Mouse (Mus musculus) kidney, postnatal 0 days (tissue): ENCODE measurements around the gene Mtmr14. TPM values are rescaled to one million over a fixed set of nuclear protein-coding genes. Genes with fewer than 3 reads are reported as not detected.

Experiments used
- ATAC-seq: fragments of 200-750 bp; cut with Nextera tagmentation; replicated peaks from 2 replicates; pipeline ENCODE4 v1.8.0; 2017; ENCODE audit warnings: low read depth, moderate number of reproducible peaks, moderate TSS enrichment, moderate library complexity; ENCODE audit not compliant: low FRiP score
- DNase-seq: peaks from one replicate; pipeline ENCODE4 v3.0.0-alpha.2; 2016; ENCODE audit warnings: low spot score
- H3K27ac ChIP-seq: fragments of 300-500 bp; sonication (generic); 2 replicates; pipeline ENCODE4 v1.5.1; 2014; ENCODE audit warnings: mild to moderate bottlenecking
- H3K27me3 ChIP-seq: fragments of 300-500 bp; sonication (generic); 2 replicates; pipeline ENCODE4 v1.6.1; 2014; ENCODE audit warnings: low read length, mixed read lengths; ENCODE audit not compliant: insufficient read depth
- H3K36me3 ChIP-seq: fragments of 300-500 bp; sonication (generic); 2 replicates; pipeline ENCODE4 v1.6.1; 2014; ENCODE audit warnings: low read length, mixed read lengths; ENCODE audit not compliant: insufficient read depth
- H3K4me1 ChIP-seq: fragments of 300-500 bp; sonication (generic); replicated peaks from 2 replicates; pipeline ENCODE4 v1.6.1; 2014; ENCODE audit warnings: antibody characterized with exemption, low read length, mixed read lengths; ENCODE audit not compliant: insufficient read depth
- H3K4me2 ChIP-seq: fragments of 300-500 bp; sonication (generic); 2 replicates; pipeline ENCODE4 v1.6.1; 2014; ENCODE audit warnings: mild to moderate bottlenecking, low read length, moderate library complexity, mixed read lengths
- H3K4me3 ChIP-seq: fragments of 300-500 bp; sonication (generic); replicated peaks from 2 replicates; pipeline ENCODE4 v1.5.1; 2014; ENCODE audit warnings: low read depth, low read length
- H3K9ac ChIP-seq: fragments of 300-500 bp; sonication (generic); 2 replicates; pipeline ENCODE4 v1.6.1; 2014; ENCODE audit warnings: low read depth, low read length
- H3K9me3 ChIP-seq: fragments of 300-500 bp; sonication (generic); replicated peaks from 2 replicates; pipeline ENCODE4 v1.6.1; 2016; ENCODE audit warnings: low read length, inconsistent platforms, mixed read lengths
- CTCF ChIP-seq: IDR thresholded peaks from 2 replicates; pipeline ENCODE4 v1.5.1; 2016; ENCODE audit warnings: antibody characterized with exemption, low read depth, mild to moderate bottlenecking, moderate library complexity
- WGBS: fragments of 180-500 bp; shearing (Covaris S2); extraction: QIAGEN DNeasy Blood & Tissue Kit; methylation state at CpG from one replicate; pipeline ENCODE4 v1.1.7; 2014; 5-methylcytosine and 5-hydroxymethylcytosine counted together
- polyA plus RNA-seq: library from polyadenylated mRNA; unstranded; fragments of >200 nt; fragmentation: Nextera tagmentation; extraction: Ambion mirVana; gene quantifications from 2 replicates; pipeline ENCODE4 v1.2.1, GENCODE M21; 2015

Mtmr14 gene
- polyA plus RNA-seq, 1 experiment from 2014 or later, result 33.7 TPM

DNA sequence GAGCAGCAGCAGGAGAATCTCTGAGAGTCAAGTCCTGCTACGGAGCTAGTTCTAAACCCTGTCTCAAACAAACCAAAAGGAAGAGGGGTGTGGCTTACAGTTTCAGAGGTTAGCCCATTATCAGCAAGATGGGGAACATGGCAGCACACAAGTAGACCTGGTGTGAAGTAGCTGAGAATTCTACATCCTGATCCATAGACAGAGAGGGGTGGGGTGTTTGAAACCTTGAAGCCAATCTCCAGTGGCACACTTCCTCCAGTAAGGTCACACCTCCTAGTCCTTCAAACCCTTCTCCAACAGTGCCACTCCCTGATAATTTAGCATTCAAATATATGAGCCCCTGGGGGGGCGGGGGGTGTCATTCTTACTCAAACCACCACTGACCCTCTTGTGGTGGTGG lies 58.4 kb downstream of the Mtmr14 start:
- Histone ChIP-seq H3K27me3 (no peaks in the 10 kb centered on the region), H3K4me3 (no peak overlapping the region), H3K4me2 (no peak overlapping the region), H3K36me3 (no peaks in the 10 kb centered on the region), H3K4me1 (no peaks in the 10 kb centered on the region), H3K27ac (no peak overlapping the region), H3K9me3 (no peaks in the 10 kb centered on the region), H3K9ac (no peak overlapping the region)
- ATAC-seq (no peak), DNase-seq (no peak)
- WGBS, result 88% methylated on average over 2 of the region's 2 CpGs
- TF ChIP-seq CTCF, result no peak

- Histone ChIP-seq H3K4me1 (no peaks in the 10 kb centered on the region), H3K36me3 (no peaks in the 10 kb centered on the region), H3K27me3 (no peaks in the 10 kb centered on the region), H3K9me3 (no peaks in the 10 kb centered on the region), H3K9ac (no peak overlapping the region), H3K4me3 (no peak overlapping the region), H3K27ac (no peak overlapping the region), H3K4me2 (no peak overlapping the region)
- ATAC-seq (no peak), DNase-seq (no peak)
- WGBS, result 68% methylated on average over 4 of the region's 4 CpGs
- TF ChIP-seq CTCF, result no peak
Observed at GRCm38 (mm10) chr6:113296639-113297038, 59.0 kb downstream of the Mtmr14 start.

DNA sequence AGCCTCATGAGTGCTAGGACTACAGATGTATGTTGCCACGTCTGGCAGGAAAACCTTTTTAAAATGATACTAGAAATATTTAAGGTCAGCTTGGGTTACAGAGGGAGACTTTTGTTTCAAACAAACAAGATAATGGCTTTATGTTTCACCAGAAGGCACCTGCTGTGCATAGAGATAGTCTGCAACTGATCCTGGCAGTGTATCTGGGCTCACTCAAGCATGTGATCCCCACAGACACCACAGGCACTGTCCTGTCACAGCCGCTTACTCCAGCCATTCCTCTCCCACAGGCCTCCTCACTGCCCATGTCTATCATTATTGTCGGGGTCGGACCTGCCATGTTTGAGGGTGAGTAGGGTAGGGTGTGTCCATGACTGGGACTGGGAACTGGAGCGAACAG lies 63.7 kb downstream of the Mtmr14 start:
- no peak for DNase-seq
- ATAC-seq, result no peak
- Histone ChIP-seq H3K9me3 (no peaks in the 10 kb centered on the region), H3K36me3 (no peaks in the 10 kb centered on the region), H3K27me3 (no peaks in the 10 kb centered on the region), H3K9ac (no peak overlapping the region), H3K4me2 (no peak overlapping the region), H3K27ac (no peak overlapping the region), H3K4me1 (peaks cover 5% of the 10 kb centered on the region; the same call in 1 of the 2 replicates), H3K4me3 (no peak overlapping the region)
- WGBS, result 67% methylated on average over 5 of the region's 5 CpGs
- TF ChIP-seq CTCF, result no peak

- H3K36me3 ChIP-seq, result no peaks in the 10 kb centered on the region
- H3K27ac ChIP-seq, result no peak overlapping the region
- ATAC-seq, result no peak
- H3K4me3 ChIP-seq, result no peak overlapping the region
- WGBS, result 25% methylated on average over 3 of the region's 3 CpGs
- no peaks in the 10 kb centered on the region for H3K9me3 ChIP-seq
- no peak overlapping the region for H3K9ac ChIP-seq
- DNase-seq, result peak; percentile 69
- H3K4me1 ChIP-seq, result peaks cover 5% of the 10 kb centered on the region; the same call in 1 of the 2 replicates
- peak; percentile 68 for TF ChIP-seq CTCF
- H3K4me2 ChIP-seq, result no peak overlapping the region
- H3K27me3 ChIP-seq, result no peaks in the 10 kb centered on the region
Observed at GRCm38 (mm10) chr6:113302258-113302657, 64.6 kb downstream of the Mtmr14 start.

DNA sequence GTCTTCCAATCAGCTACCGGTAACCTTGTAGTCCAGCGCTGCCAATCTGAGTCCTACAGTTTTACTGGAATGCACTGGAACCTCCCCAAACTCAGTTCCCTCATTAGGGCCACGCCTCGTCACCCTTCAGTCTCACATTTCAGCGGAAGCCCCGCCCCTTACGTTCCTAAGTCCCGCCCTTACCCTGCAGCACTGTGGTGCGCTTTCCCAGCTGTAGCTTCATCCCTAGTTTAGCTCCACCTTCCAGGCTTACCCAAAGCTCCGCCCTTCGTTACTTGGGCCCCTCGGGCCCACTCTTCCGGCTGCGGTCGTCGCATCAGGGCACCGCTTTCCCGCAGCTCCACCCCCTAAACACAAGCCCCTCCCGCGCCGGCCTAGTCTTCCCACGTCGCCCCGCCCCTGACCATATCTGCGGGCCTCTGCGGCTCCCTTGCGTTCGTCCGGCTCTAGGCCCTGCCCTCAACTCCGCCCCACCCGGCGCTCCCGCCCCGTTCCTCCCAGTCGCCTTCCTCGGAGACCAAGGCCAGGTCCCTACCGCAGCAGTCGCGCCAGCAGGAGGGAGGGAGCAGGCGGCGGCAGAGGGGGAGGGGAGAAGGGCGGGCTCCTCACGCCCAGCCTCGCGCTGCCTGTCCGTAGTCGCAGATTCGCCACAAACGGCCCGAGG lies 68.8 kb downstream of the Mtmr14 start:
- peaks cover 15% of the 10 kb centered on the region; the same call in 1 of the 2 replicates for H3K36me3 ChIP-seq

DNA sequence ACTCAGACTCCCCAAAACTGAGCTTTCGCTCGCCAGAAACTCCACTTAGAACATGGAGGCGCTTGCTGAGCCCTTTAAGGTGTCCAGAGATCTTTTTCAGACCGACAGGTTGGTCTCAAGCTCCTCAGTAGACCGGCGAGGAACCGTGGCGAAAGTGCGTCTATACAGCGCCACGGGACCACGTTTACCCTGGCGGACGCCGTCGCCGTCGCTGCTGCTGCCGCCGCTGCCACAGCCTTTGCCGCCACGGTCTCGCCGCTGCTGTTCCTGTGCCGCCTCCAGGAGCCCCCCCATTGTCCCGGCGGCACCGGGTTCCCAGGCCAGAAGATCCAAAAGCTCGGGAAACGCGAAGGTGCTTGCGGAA lies 69.3 kb downstream of the Mtmr14 start, which contains the start of gene Brpf1:
TSS of gene Brpf1 (plus strand) at position 152 of the 364 bp plus-strand sequence.
- ATAC-seq, result peak; percentile 45
- no peaks in the 10 kb centered on the region for H3K9me3 ChIP-seq
- peak; percentile 78 for DNase-seq
- WGBS, result under 1% methylated on average over 32 of the region's 32 CpGs
- H3K27me3 ChIP-seq, result no peaks in the 10 kb centered on the region
- peaks cover 10% of the 10 kb centered on the region for H3K4me1 ChIP-seq
- peak within 1 kb of the TSS; percentile 98 for H3K9ac ChIP-seq
- peak within 1 kb of the TSS; percentile 99 for H3K27ac ChIP-seq
- H3K36me3 ChIP-seq, result peaks cover 15% of the 10 kb centered on the region; the same call in 1 of the 2 replicates
- peak within 1 kb of the TSS; percentile 98 for H3K4me3 ChIP-seq
- no peak; the same call in 1 of the 2 replicates for TF ChIP-seq CTCF
- peak within 1 kb of the TSS; percentile 97 for H3K4me2 ChIP-seq

More for the DNA sequence above, 68.8 kb downstream of the Mtmr14 start:
- DNase-seq (peak; percentile 100), ATAC-seq (peak; percentile 98)
- H3K27ac ChIP-seq, result peak overlapping the region; percentile 99
- peaks cover 10% of the 10 kb centered on the region for H3K4me1 ChIP-seq
- H3K9me3 ChIP-seq, result no peaks in the 10 kb centered on the region
- H3K9ac ChIP-seq, result peak overlapping the region; percentile 98
- WGBS, result under 1% methylated on average over 50 of the region's 50 CpGs
- TF ChIP-seq CTCF, result no peak; the same call in 1 of the 2 replicates
- H3K27me3 ChIP-seq, result no peaks in the 10 kb centered on the region
- H3K4me3 ChIP-seq, result peak overlapping the region; percentile 98
- H3K4me2 ChIP-seq, result peak overlapping the region; percentile 97
